Mouse (Mus musculus) inflammation-experienced regulatory T-cells, adult 6 months (primary cell): Measurements from ENCODE around the gene Ccdc102a. TPM values are rescaled to one million over a fixed set of nuclear protein-coding genes. Genes with fewer than 3 reads are reported as not detected.
A peak's percentile ranks its signal among the peaks of the same experiment; 100 is the strongest.

Experiments
- ATAC-seq: one replicate; pipeline ENCODE4 v1.8.0; 2017
- polyA plus RNA-seq, 3 experiments: library from polyadenylated mRNA; unstranded; fragments of 100-300 nt; shearing (Covaris generic); gene quantifications; one replicate each; pipeline ENCODE4 v1.2.1; 2017

Gene Ccdc102a
- 1 to 10 TPM in 1 of 3 experiments, under 1 TPM in 2; 0.24 to 1.0 (median 0.25) TPM for polyA plus RNA-seq

DNA sequence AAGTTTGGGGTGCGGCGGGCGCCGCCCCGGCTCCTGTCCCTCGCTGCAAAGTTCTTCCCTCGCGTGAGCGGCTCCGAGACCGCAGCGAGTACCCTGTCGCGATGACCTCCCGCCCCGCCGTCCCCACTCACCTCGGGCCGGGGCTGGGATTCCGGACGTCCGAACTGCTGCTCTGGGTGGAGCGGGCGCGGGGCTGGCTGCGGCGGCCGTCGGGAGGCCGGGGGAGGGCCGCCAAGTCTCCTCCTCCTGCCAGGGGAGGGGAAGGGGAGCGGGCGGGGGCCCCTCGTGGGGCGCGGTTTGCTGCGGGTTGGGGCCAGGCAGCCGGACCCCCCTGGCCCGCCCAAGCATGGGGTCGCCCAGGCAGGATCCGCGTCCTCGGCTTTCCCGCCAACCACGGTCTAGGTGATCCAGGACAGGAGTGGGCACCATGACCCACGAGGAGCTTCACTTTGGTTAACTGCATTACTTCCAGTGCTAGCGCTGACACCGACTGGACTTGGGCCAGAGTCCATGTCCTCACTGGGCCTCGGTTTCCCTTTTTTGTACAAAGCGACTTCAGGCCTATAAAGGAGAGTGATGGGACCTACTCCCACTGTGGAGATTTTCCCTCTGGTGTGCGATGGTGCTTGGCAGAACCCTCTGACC, at the start of gene Ccdc102a:
TSS of gene Ccdc102a (minus strand) at position 248 of the 645 bp plus-strand sequence.
- ATAC-seq: no peak

DNA sequence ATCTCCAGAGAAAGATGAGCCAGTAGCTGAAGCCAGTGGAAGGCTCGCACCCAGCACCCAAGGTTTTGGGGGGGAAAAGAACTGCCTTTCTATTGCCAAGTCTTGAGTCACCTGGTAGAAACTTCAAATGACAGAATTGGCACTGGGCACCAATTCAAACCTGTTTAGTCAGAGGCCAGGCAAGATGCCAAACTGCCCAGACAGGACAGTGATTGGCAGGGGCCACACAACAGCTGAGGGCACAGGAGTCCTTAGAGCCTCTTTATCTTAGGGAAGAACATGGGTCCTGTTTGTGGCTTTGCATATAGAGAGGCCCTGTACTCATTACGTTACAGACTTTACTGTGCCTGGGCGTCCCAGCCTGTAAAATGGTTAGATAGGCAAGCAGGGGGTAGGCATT, 49.7 kb upstream of the Ccdc102a start:
- no peak for ATAC-seq

GRCm38 (mm10) chr8:94967071-94967470, 49.2 kb upstream of the Ccdc102a start:
- no peak for ATAC-seq

GRCm38 (mm10) chr8:94966578-94966977, 48.7 kb upstream of the Ccdc102a start:
- ATAC-seq: no peak

DNA sequence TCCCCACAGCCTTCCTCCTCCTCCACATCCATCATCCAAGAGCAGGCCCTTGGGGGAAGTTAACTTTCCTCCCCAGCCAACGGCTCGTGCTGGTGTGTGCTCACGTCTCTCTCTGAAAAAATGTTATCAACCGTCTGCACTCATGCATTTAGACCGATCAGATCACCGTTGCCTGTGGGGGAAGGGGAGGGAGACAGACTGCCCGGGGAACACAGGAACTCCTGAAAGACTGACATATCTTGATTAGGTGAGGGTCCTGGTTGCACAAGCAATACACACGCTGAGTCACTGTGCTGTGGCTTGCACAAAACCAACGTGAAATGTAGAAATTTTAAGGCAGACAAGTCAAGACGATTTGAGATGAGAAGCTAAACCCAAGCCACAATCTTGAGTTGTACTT, 46.9 kb upstream of the Ccdc102a start:
- no peak for ATAC-seq

DNA sequence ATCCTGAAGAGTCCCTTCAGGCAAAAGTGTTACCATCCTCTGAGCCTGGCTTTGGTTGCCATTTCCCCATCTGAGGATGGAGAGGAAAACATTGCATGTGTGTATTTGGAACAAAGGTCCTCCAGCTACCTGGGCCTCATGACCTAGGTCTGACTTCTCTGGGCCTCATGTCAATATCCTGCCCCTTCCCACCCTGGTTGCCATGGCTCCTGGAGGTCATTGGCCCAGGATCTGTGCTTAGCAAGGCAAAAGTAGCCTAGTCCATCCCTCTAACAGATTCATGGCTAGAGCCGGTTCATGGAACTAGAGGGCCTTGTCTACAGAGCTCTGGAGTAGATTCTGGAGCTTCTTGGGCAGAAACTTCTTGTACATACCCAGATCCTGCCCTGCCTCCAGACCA, 44.3 kb upstream of the Ccdc102a start:
- ATAC-seq: no peak

DNA sequence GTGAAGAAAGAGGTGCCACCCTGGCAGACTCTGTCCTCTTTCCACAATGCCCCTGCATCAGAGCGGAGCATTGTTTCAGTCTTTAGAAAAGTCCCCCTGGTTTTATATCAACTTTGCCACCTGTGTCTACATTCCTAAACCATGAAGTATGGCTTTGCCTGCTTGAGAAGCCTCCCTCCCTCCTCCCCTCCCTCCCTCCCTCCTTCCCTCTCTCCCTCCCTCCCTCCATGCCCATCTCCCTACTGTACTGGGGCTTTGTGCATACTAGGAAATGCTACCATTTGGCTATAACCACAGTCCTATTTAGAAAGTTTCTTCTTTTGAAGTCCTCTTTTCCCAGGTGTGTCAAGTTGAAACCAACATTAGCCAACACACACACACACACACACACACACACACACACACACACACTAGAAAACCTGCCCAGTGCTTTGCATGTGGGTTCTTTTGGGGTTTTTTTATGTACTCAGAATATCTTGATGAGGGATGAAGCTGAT, 38.2 kb upstream of the Ccdc102a start:
- no peak for ATAC-seq

GRCm38 (mm10) chr8:94954921-94955758, 37.2 kb upstream of the Ccdc102a start:
- no peak for ATAC-seq

- ATAC-seq: no peak
Observed at GRCm38 (mm10) chr8:94954368-94954737, 36.5 kb upstream of the Ccdc102a start.

DNA sequence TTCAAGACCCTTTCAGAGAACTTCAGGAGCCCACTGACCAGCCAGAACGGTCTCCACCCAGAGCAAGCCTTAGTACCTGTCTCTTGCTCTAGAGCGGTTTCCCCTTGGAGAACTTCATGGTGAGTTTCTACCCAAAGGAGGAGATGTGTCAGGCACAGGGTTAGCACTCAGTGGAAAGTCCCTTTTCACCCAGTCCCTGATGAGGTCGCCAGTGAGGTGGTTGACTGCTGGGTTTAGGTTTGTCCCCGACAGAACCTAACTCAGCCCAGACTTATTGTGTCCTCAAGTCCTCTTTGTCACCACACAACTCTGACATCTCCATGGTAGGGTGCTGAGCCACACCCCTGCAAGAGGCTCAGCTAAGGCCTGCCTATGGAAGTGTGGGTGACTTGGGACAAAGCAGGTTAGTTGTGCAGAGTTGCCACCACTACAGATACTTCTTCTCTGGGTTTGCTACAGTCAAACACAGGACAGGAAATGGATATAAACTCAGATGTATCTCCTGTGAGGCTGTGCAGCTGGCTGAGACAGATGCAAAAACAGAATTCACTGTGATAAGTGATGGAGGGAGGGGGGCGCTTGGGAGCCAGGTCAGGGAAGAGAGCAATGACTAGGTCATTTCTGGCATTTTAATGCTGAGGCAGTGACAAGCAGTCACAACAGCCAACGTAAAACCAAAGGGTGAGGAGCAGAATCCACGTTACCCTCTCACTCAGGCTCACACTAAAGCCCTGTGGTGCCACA, 35.9 kb upstream of the Ccdc102a start:
- peak; percentile 38 for ATAC-seq

DNA sequence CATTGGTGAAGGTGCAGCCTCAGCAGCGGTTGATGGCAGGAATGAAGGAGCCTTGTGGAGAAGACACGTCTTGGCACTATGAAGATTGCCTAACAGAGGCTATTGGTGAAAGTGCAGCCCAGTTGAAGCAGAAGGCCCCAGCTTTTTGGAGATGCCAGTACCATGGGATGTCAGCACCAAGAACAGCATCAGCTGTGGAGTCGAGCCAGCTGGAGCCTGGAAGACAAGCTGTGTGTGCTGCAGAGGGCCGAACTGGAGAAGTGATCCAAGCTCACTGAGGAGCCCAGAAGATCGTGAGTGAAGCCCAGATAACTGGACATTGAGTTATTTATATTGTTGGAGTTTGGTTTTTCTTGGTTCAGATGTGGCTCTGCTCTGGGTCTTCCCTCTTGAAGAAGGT, 34.2 kb upstream of the Ccdc102a start:
- no peak for ATAC-seq

GRCm38 (mm10) chr8:94950458-94950857, 32.6 kb upstream of the Ccdc102a start:
- ATAC-seq: no peak

GRCm38 (mm10) chr8:94950046-94950445, 32.1 kb upstream of the Ccdc102a start:
- peak; percentile 61 for ATAC-seq

DNA sequence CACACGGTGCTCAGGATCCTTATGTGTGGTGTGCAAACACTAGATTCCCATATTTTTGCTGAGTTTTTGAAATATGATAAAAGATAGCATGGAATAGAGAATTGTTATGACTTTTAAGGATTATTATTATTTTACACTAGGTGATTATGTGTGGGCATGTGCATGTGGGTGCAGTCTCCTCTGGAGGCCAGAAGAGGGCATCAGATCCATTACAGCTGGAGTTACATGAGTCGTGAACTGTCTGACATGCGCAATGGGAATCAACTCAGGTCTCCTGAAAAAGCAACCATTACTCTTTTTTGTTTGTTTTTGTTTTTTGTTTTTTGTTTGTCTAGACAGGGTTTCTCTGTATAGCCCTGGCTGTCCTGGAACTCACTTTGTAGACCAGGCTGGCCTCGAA, 31.1 kb upstream of the Ccdc102a start:
- ATAC-seq: no peak

GRCm38 (mm10) chr8:94948421-94948820, 30.5 kb upstream of the Ccdc102a start:
- no peak for ATAC-seq

DNA sequence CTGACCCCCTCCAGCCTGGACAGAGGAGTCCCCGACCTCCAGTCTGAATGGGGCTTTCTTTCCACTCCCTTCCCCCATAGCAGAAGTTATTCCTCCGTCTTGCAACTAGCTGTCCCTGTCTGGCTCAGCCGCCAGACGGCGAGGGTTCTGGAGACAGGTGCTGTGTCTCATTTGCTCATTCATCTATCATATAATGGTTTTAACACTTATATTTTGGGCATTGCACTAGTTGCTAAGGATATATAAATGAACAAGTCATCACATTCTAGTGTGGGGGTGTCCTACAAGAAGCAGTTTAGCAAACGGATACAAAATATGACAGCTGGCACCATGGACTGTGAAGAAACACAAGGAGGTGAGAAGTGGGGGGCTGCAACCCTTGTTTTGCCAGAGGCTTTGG, 27.3 kb upstream of the Ccdc102a start:
- no peak for ATAC-seq

GRCm38 (mm10) chr8:94942566-94942965, 24.7 kb upstream of the Ccdc102a start:
- no peak for ATAC-seq

DNA sequence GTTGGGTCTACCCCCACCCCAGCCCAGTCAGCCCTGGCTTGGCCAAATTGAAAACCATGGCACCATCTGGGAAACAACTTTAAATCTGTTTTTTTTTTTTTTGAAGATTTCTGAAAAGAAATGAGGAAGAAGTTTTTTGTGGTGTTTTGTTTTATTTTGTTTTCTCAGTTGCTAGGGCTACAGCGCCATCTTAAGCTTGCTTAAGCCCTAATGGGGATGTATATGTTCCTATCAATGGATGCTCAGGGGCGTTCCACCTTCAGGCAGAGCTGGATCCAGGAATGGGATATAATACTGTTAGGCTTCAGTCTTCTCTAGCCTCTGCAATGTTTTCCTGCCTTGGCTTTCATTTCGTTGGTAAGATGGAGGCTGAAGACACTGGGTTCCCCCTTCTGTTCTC, 17.3 kb upstream of the Ccdc102a start:
- no peak for ATAC-seq

GRCm38 (mm10) chr8:94933918-94934317, 16.0 kb upstream of the Ccdc102a start:
- no peak for ATAC-seq

GRCm38 (mm10) chr8:94928227-94928626, 10.3 kb upstream of the Ccdc102a start:
- no peak for ATAC-seq

DNA sequence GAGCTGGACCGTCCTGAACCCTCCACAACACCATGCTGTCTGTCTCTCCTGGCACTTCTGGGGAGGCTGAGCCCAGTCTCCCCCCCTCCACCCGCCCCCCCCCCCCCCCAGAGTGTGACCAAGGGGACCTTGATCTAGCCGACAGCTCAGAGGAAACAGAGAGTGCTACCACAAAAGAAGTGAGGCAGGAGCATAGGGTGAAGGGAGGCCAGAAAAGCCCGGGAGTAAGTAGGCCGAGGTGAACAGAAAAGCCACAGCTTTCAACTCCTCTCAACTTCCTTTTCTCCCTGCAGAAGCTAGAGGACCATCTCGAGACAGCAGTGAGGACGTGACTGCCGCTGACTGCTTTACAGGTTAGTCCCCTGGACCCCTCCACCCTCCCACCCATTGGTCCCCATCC, 5.5 kb upstream of the Ccdc102a start, which contains the start of gene Adgrg5:
TSS of gene Adgrg5 (plus strand) at position 290 of the 400 bp plus-strand sequence.
- ATAC-seq: no peak

DNA sequence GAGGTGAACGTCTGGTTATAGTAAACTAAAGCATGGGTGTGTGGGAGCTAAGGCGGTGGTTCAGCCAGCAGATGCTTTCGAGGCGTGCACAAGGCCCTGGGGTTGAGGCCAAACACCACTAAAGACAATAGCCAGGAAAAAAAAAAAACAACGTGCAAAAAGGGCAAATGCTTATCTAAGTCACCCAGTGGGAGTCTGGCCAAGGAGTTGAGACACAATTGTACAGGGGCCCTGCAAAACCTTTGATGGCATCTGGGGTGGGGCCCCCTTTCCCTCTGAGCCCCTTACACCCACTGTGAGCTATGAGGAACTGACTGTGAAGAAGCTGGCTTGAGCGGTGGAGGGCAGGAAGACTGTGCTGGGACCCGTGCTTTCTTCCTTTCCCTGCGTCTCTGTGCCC, 4.7 kb upstream of the Ccdc102a start:
- ATAC-seq: no peak

GRCm38 (mm10) chr8:94922176-94922575, 4.3 kb upstream of the Ccdc102a start:
- no peak for ATAC-seq
